Mouse (Mus musculus) C2C12 (cell line): ENCODE results near the gene Hnrnph3.

Experiments
- CTCF ChIP-seq: IDR thresholded peaks from one replicate; pipeline ENCODE4 v1.5.1; 2011; ENCODE audit not compliant: control insufficient read depth, insufficient read depth, insufficient read length
- MAX ChIP-seq: IDR thresholded peaks from one replicate; pipeline ENCODE4 v1.6.1; 2011; ENCODE audit warnings: mild to moderate bottlenecking, control low read depth
- MYOG ChIP-seq: IDR thresholded peaks from one replicate; pipeline ENCODE4 v1.6.1; 2011; ENCODE audit not compliant: control insufficient read depth, insufficient read length; ENCODE audit errors: extremely low read depth

DNA sequence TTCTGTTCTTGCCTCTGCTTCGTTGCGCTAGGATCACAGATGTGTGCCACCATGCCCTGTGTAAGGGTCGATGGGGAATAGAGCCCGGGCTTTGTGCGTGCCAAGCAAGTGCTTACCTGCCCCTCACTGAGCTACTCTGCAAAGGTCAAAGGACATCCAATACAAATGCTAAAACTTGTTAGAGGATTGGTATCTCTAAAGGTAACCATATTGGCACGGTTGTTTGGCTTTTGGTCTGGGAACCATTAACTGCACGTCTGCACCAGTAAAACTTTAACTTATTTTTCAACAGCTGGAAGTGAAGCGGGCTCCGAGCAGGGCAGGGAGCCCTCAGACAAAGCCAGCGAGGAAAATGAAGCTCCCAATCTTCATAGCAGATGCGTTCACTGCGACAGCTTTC is 37.2 kb upstream of the Hnrnph3 start:
- no peak for TF ChIP-seq MYOG
- TF ChIP-seq CTCF: no peak
- TF ChIP-seq MAX: no peak
